Mouse (Mus musculus) CH12.LX (cell line): ENCODE results near the gene Trpm3. TPM values are rescaled to one million over a fixed set of nuclear protein-coding genes. Genes with fewer than 3 reads are reported as not detected.

Experiments
- DNase-seq: peaks from one replicate; pipeline ENCODE4 v3.0.0-alpha.2; 2013; ENCODE audit errors: extremely low read depth
- H3K27ac ChIP-seq: 2 replicates; pipeline ENCODE4 v1.5.1; 2012; ENCODE audit warnings: low read depth, mild to moderate bottlenecking, control low read depth, moderate library complexity; ENCODE audit not compliant: insufficient read depth
- H3K27me3 ChIP-seq: replicated peaks from 2 replicates; pipeline ENCODE3; 2012; ENCODE audit warnings: inconsistent platforms
- H3K36me3 ChIP-seq, 2 experiments: replicated peaks in 1 of 2; 2 replicates each; pipeline versions ENCODE3 to v1.6.1; 2012; ENCODE audit warnings: inconsistent platforms in 1 of 2, low read length in 1 of 2, mild to moderate bottlenecking in 1 of 2, mixed read lengths in 1 of 2, moderate library complexity in 1 of 2; ENCODE audit not compliant: control insufficient read depth in 1 of 2, insufficient read depth in 1 of 2
- H3K4me1 ChIP-seq, 2 experiments: 2 replicates each; pipeline ENCODE4 v1.6.1; 2012; ENCODE audit warnings: inconsistent platforms in 1 of 2, moderate library complexity in 1 of 2; ENCODE audit not compliant: insufficient read depth in 2 of 2, control insufficient read depth in 1 of 2
- H3K4me2 ChIP-seq: 2 replicates; pipeline ENCODE4 v1.6.1; 2012; ENCODE audit warnings: low read depth, mild to moderate bottlenecking, control low read depth; ENCODE audit not compliant: poor library complexity, insufficient read depth, severe bottlenecking
- H3K4me3 ChIP-seq, 3 experiments: fragments of 150-350 bp in 1 of 3; sonication (generic) in 1 of 3; replicated peaks in 1 of 3; 2 replicates each; pipeline versions ENCODE3 to v1.5.1; 2011 to 2012; ENCODE audit warnings: low read depth in 2 of 3, low read length in 2 of 3, mild to moderate bottlenecking in 2 of 3, moderate library complexity in 2 of 3, control low read depth in 1 of 3, improper control_type of control experiment in 1 of 3, inconsistent platforms in 1 of 3, mixed read lengths in 1 of 3; ENCODE audit not compliant: poor library complexity in 1 of 3
- H3K79me2 ChIP-seq: replicated peaks from 2 replicates; pipeline ENCODE4 v1.6.1; 2012; ENCODE audit warnings: mild to moderate bottlenecking, moderate library complexity; ENCODE audit not compliant: control insufficient read depth, poor library complexity, insufficient read depth, severe bottlenecking; ENCODE audit errors: extremely low read depth
- H3K9ac ChIP-seq: 2 replicates; pipeline ENCODE4 v1.6.1; 2012; ENCODE audit warnings: low read depth, mild to moderate bottlenecking, control low read depth, moderate library complexity; ENCODE audit not compliant: insufficient read depth
- H3K9me3 ChIP-seq: replicated peaks from 2 replicates; pipeline ENCODE3; 2012; ENCODE audit warnings: low read length, inconsistent platforms, mixed read lengths
- CHD1 ChIP-seq: IDR thresholded peaks from 2 replicates; pipeline ENCODE4 v1.6.1; 2012; ENCODE audit warnings: low read depth, low read length, improper control_type of control experiment, inconsistent platforms
- CHD2 ChIP-seq: IDR thresholded peaks from 2 replicates; pipeline ENCODE4 v1.6.1; 2011; ENCODE audit warnings: low read length, improper control_type of control experiment
- CTCF ChIP-seq, 2 experiments: IDR thresholded peaks in 1 of 2; conservative IDR thresholded peaks in 1 of 2; 2 replicates each; pipeline ENCODE4 v1.5.1; 2011 to 2012; ENCODE audit warnings: low read depth in 2 of 2, low read length in 2 of 2, improper control_type of control experiment in 1 of 2, inconsistent platforms in 1 of 2, mild to moderate bottlenecking in 1 of 2, moderate library complexity in 1 of 2
- ELF1 ChIP-seq: IDR thresholded peaks from 2 replicates; pipeline ENCODE4 v1.6.1; 2014; ENCODE audit warnings: low read depth, mild to moderate bottlenecking, inconsistent platforms, low read length, improper control_type of control experiment
- EP300 ChIP-seq: IDR thresholded peaks from 2 replicates; pipeline ENCODE4 v1.6.1; 2011; ENCODE audit warnings: low read length, improper control_type of control experiment
- GABPA ChIP-seq: IDR thresholded peaks from 2 replicates; pipeline ENCODE4 v1.6.1; 2012; ENCODE audit warnings: low read depth, low read length, improper control_type of control experiment, inconsistent platforms; ENCODE audit not compliant: insufficient replicate concordance
- HCFC1 ChIP-seq: IDR thresholded peaks from 2 replicates; pipeline ENCODE4 v1.6.1; 2012; ENCODE audit warnings: low read depth, mild to moderate bottlenecking, inconsistent platforms, low read length, improper control_type of control experiment
- JUN ChIP-seq: IDR thresholded peaks from 2 replicates; pipeline ENCODE4 v1.6.1; 2011; ENCODE audit warnings: low read depth, mild to moderate bottlenecking, low read length, improper control_type of control experiment, moderate library complexity; ENCODE audit not compliant: insufficient read depth
- JUND ChIP-seq: conservative IDR thresholded peaks from 2 replicates; pipeline ENCODE4 v1.6.1; 2011; ENCODE audit warnings: low read depth, low read length, improper control_type of control experiment
- KAT2A ChIP-seq: IDR thresholded peaks from 2 replicates; pipeline ENCODE4 v1.6.1; 2012; ENCODE audit warnings: low read length, improper control_type of control experiment, inconsistent platforms; ENCODE audit not compliant: insufficient replicate concordance
- MAFK ChIP-seq: IDR thresholded peaks from 2 replicates; pipeline ENCODE4 v1.6.1; 2011; ENCODE audit warnings: low read length, improper control_type of control experiment; ENCODE audit not compliant: insufficient replicate concordance
- MAX ChIP-seq: IDR thresholded peaks from 2 replicates; pipeline ENCODE4 v1.6.1; 2011; ENCODE audit warnings: low read length, improper control_type of control experiment
- MAZ ChIP-seq: IDR thresholded peaks from 2 replicates; pipeline ENCODE4 v1.6.1; 2012; ENCODE audit warnings: low read depth, mild to moderate bottlenecking, inconsistent platforms, low read length, improper control_type of control experiment, moderate library complexity
- MEF2A ChIP-seq: IDR thresholded peaks from 2 replicates; pipeline ENCODE4 v1.6.1; 2014; ENCODE audit warnings: low read depth, mild to moderate bottlenecking, inconsistent platforms, low read length, improper control_type of control experiment, borderline replicate concordance
- MYC ChIP-seq: IDR thresholded peaks from 2 replicates; pipeline ENCODE4 v1.6.1; 2011; ENCODE audit warnings: low read depth, mild to moderate bottlenecking, improper control_type of control experiment, low read length
- NELFE ChIP-seq: IDR thresholded peaks from 2 replicates; pipeline ENCODE4 v1.6.1; 2011; ENCODE audit warnings: low read depth, low read length, improper control_type of control experiment
- NRF1 ChIP-seq: IDR thresholded peaks from 2 replicates; pipeline ENCODE4 v1.6.1; 2014; ENCODE audit warnings: low read depth, mild to moderate bottlenecking, inconsistent platforms, low read length, improper control_type of control experiment, moderate library complexity
- PAX5 ChIP-seq: IDR thresholded peaks from 2 replicates; pipeline ENCODE4 v1.6.1; 2012; ENCODE audit warnings: low read length, inconsistent platforms, mixed read lengths
- POLR2AphosphoS2 ChIP-seq: IDR thresholded peaks from 2 replicates; pipeline ENCODE4 v1.6.1; 2011; ENCODE audit warnings: low read depth, low read length, improper control_type of control experiment
- SIN3A ChIP-seq: IDR thresholded peaks from 2 replicates; pipeline ENCODE4 v1.6.1; 2012; ENCODE audit warnings: low read length, improper control_type of control experiment, inconsistent platforms
- SMC3 ChIP-seq: IDR thresholded peaks from 2 replicates; pipeline ENCODE4 v1.6.1; 2011; ENCODE audit warnings: low read depth, low read length, improper control_type of control experiment
- TBP ChIP-seq: conservative IDR thresholded peaks from 2 replicates; pipeline ENCODE4 v1.6.1; 2011; ENCODE audit warnings: low read depth, low read length, improper control_type of control experiment
- UBTF ChIP-seq: IDR thresholded peaks from 2 replicates; pipeline ENCODE4 v1.6.1; 2012; ENCODE audit warnings: low read depth, mild to moderate bottlenecking, inconsistent platforms, low read length, improper control_type of control experiment, moderate library complexity
- USF2 ChIP-seq: conservative IDR thresholded peaks from 2 replicates; pipeline ENCODE4 v1.6.1; 2011; ENCODE audit warnings: low read depth, low read length, improper control_type of control experiment
- ZC3H11A ChIP-seq: IDR thresholded peaks from 2 replicates; pipeline ENCODE4 v1.6.1; 2012; ENCODE audit warnings: low read depth, mild to moderate bottlenecking, inconsistent platforms, low read length, improper control_type of control experiment
- ZMIZ1 ChIP-seq: IDR thresholded peaks from 2 replicates; pipeline ENCODE4 v1.6.1; 2012; ENCODE audit warnings: low read depth, mild to moderate bottlenecking, inconsistent platforms, low read length, improper control_type of control experiment
- dilution Hi-C: fragments of 300-500 bp; cut with MboI; formaldehyde crosslinking; loops from 2 replicates; pipeline ENCODE4 v1.14.3; 2020; ENCODE audit warnings: low sequenced_read_pairs; ENCODE audit not compliant: extremely low pct_unique_long_range_greater_than_20kb, extremely low pct_ligation_motif_present
- in situ Hi-C: fragments of 300-500 bp; cut with MboI; formaldehyde crosslinking; loops from 3 replicates; pipeline ENCODE4 v1.14.3; 2019; ENCODE audit warnings: low sequenced_read_pairs, low pct_ligation_motif_present, low pct_unique_long_range_greater_than_20kb, mixed read lengths
- polyA plus RNA-seq: library from polyadenylated mRNA; unstranded; fragments of >175 nt; gene quantifications from 2 replicates; pipeline ENCODE4 v1.2.1, GENCODE M21; 2012; ENCODE audit warnings: low read depth; ENCODE audit not compliant: insufficient read length
- total RNA-seq, 2 experiments: library from RNA; depleted of rRNA; stranded (reverse); fragments of 300-350 nt in 1 of 2; fragments of >200 nt in 1 of 2; gene quantifications; 2 replicates each; pipeline ENCODE4 v1.2.3; 2012 to 2014

Gene Trpm3
- total and polyA plus RNA-seq, 3 experiments, result 0.01 TPM; not detected in 2

- H3K79me2 ChIP-seq, result no peaks in the 10 kb centered on the region
- H3K4me3 ChIP-seq, result no peak overlapping the region
- H3K9me3 ChIP-seq, result no peaks in the 10 kb centered on the region
- H3K4me2 ChIP-seq, result no peak overlapping the region
- H3K36me3 ChIP-seq, result no peaks in the 10 kb centered on the region
- H3K27ac ChIP-seq, result no peak overlapping the region
- H3K9ac ChIP-seq, result no peak overlapping the region
- in situ Hi-C loops, result no loop called here
- no peaks in the 10 kb centered on the region for H3K27me3 ChIP-seq
- dilution Hi-C loops, result no loop called here
- H3K4me1 ChIP-seq, result peaks cover 0 to 5% of the 10 kb centered on the region in 2 experiments; a peak in 2 of 4 replicates
- TF ChIP-seq PAX5 (no peak), EP300 (no peak), CHD2 (no peak), MAX (no peak), TBP (no peak), GABPA (no peak), HCFC1 (no peak), CHD1 (no peak), UBTF (no peak), SMC3 (no peak), MEF2A (no peak), KAT2A (no peak), NELFE (no peak), CTCF (conservative IDR thresholded peaks at IDR 0.05 in 1 of 2, IDR thresholded peaks at IDR 0.05 in 1 of 2; ENCODE audit: low read depth in 2 of 2, low read length in 2 of 2) (no peak), MAFK (no peak), POLR2AphosphoS2 (no peak), NRF1 (no peak)
- DNase-seq, result no peak
Measured at GRCm38 (mm10) chr19:22104848-22105484, 33.9 kb upstream of the Trpm3 start.

- Histone ChIP-seq H3K79me2 (no peaks in the 10 kb centered on the region), H3K27ac (no peak overlapping the region), H3K9ac (no peak overlapping the region), H3K36me3 (no peaks in the 10 kb centered on the region), H3K4me2 (no peak overlapping the region), H3K9me3 (no peaks in the 10 kb centered on the region), H3K27me3 (no peaks in the 10 kb centered on the region), H3K4me1 (peaks cover 0 to 5% of the 10 kb centered on the region in 2 experiments; a peak in 2 of 4 replicates), H3K4me3 (no peak overlapping the region)
- no peak for DNase-seq
- in situ Hi-C loops (no loop called here), dilution Hi-C loops (no loop called here)
- no peak for TF ChIP-seq ZMIZ1
- no peak for TF ChIP-seq SIN3A
- no peak for TF ChIP-seq ZC3H11A
- TF ChIP-seq USF2, result no peak
- TF ChIP-seq UBTF, result no peak
- no peak for TF ChIP-seq MAZ
- no peak for TF ChIP-seq MEF2A
- no peak for TF ChIP-seq JUND
- no peak for TF ChIP-seq PAX5
- no peak for TF ChIP-seq MAFK
- no peak for TF ChIP-seq MYC
- no peak for TF ChIP-seq JUN
- no peak for TF ChIP-seq TBP
- no peak for TF ChIP-seq CTCF (conservative IDR thresholded peaks at IDR 0.05 in 1 of 2, IDR thresholded peaks at IDR 0.05 in 1 of 2; ENCODE audit: low read depth in 2 of 2, low read length in 2 of 2)
- TF ChIP-seq NELFE, result no peak
- no peak for TF ChIP-seq KAT2A
- no peak for TF ChIP-seq ELF1
- no peak for TF ChIP-seq NRF1
- TF ChIP-seq EP300, result no peak
- TF ChIP-seq POLR2AphosphoS2, result no peak
Measured at GRCm38 (mm10) chr19:22105648-22106047, 33.2 kb upstream of the Trpm3 start.
